Mouse (Mus musculus): ENCODE measurements around the gene Foxp4. TPM values are rescaled to one million over a fixed set of nuclear protein-coding genes. Genes with fewer than 3 reads are reported as not detected.

The Foxp4 gene
- total RNA-seq, 2 experiments from 2014 or later: 40.3 to 50.2 TPM

- no peak for DNase-seq (ENCODE audit: extremely low spot score in 1 of 2, low spot score in 1 of 2)
These were observed 13.6 kb upstream of the Foxp4 start for GRCm38 (mm10) chr17:47937926-47938600.

GRCm38 (mm10) chr17:47936591-47936990 is 12.1 kb upstream of the Foxp4 start:
- no peak for DNase-seq (ENCODE audit: extremely low spot score in 1 of 2, low spot score in 1 of 2)

DNA sequence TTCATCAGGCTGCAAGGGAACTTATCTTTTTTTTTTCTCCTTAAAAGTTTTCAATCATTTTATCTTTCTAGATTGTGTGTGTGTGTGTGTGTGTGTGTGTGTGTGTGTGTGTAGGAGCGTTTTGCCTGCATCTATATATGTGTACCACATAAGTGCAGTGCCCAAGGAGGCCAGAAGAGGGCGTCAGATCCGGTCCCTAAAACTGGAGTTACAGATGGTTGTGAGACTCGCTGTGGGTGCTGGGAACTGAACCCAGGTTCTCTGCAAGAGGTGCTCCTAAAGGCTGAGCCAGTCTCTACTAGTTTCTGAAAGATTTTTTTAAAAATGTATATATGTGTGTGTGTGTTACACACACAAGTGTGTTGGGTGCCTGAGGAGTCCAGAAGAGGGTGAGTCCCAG is 5.0 kb upstream of the Foxp4 start:
- no peak for DNase-seq (ENCODE audit: extremely low spot score in 1 of 2, low spot score in 1 of 2)

GRCm38 (mm10) chr17:47925988-47926387 is 1.5 kb upstream of the Foxp4 start:
- DNase-seq (ENCODE audit: extremely low spot score in 1 of 2, low spot score in 1 of 2): no peak

- DNase-seq (ENCODE audit: extremely low spot score in 1 of 2, low spot score in 1 of 2): no peak
These were observed 988 bp upstream of the Foxp4 start for GRCm38 (mm10) chr17:47925340-47925926.

- no peak for DNase-seq (ENCODE audit: extremely low spot score in 1 of 2, low spot score in 1 of 2)
These were observed 615 bp downstream of the Foxp4 start for GRCm38 (mm10) chr17:47923678-47924382.

DNA sequence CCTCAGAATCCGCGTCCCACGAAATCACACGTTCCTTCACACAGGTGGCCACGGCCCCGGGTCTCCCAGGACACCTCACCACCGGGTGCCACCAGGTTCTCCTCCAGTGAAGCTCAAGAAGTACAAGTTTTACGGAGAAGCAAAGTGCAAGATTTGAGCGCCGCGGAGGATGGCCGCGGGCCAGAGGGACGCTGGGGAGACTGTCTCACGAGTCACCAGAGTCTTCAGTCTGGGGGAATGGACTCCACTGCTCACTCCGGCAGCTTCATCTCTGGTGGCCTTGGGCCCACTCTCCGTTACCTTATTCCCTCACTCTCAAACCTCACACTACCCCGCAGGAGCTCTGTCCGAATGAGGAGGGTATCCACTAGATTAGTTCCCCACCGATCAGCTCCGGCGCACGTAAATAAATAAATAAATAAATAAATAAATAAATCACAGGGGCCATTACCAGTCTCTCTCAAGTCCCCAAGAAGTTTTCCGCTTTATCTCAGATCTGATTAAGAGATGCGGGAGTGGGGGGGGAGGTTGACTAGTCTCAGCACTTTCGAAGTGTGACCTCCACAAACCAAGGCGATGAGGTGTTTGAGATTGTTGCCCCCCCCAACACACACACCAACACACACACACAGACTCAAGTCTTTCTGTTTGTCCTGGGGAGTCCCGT is 1.3 kb downstream of the Foxp4 start:
- peak in 1 of 2 experiments; percentile 11 for DNase-seq (ENCODE audit: extremely low spot score in 1 of 2, low spot score in 1 of 2)

GRCm38 (mm10) chr17:47922579-47922978 is 1.9 kb downstream of the Foxp4 start:
- DNase-seq (ENCODE audit: extremely low spot score in 1 of 2, low spot score in 1 of 2): no peak

DNA sequence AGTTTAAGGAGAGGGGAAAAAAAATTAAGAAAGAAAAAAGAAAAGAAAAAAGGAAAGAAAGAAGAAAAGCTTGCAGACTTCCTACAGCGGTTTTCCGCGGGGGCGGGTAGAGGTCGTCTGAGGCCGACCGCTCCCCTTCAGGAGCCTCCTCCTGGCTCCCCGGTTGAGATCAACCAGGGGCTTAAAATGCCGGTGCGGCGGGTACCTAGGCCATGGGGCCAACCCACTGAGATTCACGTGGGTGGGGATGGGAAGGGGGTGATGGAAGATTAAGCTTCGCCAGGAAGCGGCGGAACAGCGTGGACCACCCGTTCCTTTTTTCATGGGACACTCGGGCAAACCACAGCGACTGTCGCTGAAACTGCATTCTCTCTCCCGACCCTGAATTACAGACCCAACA is 2.3 kb downstream of the Foxp4 start:
- no peak for DNase-seq (ENCODE audit: extremely low spot score in 1 of 2, low spot score in 1 of 2)

GRCm38 (mm10) chr17:47921136-47921665 is 3.2 kb downstream of the Foxp4 start:
- no peak for DNase-seq (ENCODE audit: extremely low spot score in 1 of 2, low spot score in 1 of 2)

DNA sequence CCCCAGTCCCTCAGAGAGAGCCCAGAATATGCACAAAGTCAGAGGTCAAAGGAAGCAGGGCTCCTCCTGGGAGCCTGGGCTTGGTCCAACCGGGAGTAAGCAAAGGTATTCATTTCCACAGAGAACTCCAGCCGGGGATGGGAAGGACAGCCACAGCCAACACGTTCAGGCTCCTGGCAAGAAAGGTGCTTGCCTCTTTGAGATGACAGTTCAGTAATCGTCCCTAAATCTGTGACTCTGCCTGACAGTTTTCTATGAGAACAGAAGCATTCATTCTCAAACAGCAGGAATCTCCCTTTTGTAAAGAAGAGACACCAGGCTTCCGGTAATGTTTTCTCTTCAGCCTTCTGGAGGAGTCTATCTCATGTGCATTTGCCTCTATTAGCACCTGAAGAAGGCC is 4.6 kb downstream of the Foxp4 start:
- no peak for DNase-seq (ENCODE audit: extremely low spot score in 1 of 2, low spot score in 1 of 2)

DNA sequence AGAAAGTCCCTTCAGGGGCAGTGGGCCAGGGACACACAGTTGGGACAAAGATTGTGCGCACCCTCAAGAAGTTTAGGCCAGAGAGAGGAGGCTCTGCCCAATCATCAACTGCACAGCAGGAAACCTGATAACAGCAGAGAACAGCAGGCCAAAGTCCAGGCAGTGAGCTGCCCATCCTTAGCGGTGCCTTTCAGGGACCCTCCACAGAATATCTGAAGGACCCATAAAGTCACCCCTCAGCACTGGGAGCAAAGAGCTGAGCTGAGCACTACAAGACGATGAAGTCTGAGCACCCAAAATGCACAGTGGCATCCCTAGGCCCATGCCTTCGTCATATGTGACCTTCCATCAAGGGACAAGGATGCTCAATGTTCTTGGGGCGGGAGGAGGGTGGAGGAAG is 6.5 kb downstream of the Foxp4 start:
- no peak for DNase-seq (ENCODE audit: extremely low spot score in 1 of 2, low spot score in 1 of 2)

- DNase-seq (ENCODE audit: extremely low spot score in 1 of 2, low spot score in 1 of 2): no peak
These were observed 7.2 kb downstream of the Foxp4 start for GRCm38 (mm10) chr17:47917212-47917611.

- no peak for DNase-seq (ENCODE audit: extremely low spot score in 1 of 2, low spot score in 1 of 2)
These were observed 9.7 kb downstream of the Foxp4 start for GRCm38 (mm10) chr17:47914676-47915219.

DNA sequence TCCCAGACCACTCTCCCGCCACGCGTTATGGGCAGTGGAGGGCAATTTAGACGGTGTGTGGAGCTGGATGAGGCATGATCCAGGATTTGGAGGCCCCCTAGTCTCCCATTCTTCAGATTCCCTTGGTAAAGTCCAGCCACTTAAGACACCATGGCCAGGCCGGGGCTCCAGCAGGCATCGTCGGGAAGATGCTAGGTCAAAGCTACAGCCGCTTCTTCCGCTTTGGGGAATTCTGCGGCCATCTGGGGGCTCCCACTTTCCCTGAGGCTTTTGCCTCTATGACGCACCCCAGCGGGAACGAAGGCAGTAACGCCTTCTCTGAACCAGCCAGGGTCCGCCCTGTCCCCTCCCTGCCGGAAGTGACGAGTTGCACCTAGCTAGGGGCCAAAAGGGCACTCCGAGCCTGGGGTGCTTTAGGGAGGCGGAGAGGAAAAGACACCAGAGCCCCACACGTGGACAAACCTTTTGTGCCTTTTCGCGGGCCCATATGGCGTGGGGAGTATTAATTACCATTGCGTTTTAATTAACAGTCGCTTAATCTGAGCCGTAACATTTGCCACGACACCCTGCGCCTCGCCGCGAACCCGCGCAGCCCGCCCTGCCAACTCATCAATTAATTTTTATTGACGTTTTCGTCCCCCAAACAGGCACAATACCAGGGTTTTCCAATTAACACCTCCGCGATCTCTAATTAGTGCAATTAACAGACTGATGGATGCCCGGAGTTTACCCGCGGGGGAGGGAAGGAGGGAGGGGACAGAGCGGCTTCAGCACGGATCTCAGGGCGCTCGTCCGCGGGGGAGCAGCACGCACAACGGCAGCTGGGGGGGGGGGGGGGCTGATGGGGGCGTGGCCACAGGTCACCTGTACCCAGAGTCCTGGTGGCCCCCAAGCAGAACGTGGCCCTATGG is 15.1 kb downstream of the Foxp4 start:
- peak; percentile 11 to 21 for DNase-seq (ENCODE audit: extremely low spot score in 1 of 2, low spot score in 1 of 2)

DNA sequence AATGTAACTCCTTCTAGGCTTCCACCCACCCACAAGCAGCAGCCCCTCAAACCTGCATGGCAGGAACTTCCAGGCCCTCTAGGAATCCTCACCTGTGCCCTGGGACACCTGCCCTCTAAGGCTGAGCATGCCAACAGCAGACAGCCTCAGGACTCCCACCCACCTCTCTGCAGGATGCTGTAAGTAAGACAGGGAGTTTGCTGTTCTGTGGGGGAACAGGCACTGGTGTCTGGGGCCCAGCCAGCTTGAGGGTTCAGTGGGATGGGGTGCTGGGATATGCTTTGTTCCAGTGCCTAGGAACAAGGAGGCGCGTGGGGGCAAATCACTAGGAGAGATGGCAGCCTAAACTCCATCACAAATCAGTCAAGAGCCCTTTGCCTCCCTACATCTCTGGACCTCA is 16.4 kb downstream of the Foxp4 start:
- DNase-seq (ENCODE audit: extremely low spot score in 1 of 2, low spot score in 1 of 2): no peak

GRCm38 (mm10) chr17:47907366-47907920 is 17.0 kb downstream of the Foxp4 start:
- no peak for DNase-seq (ENCODE audit: extremely low spot score in 1 of 2, low spot score in 1 of 2)

DNA sequence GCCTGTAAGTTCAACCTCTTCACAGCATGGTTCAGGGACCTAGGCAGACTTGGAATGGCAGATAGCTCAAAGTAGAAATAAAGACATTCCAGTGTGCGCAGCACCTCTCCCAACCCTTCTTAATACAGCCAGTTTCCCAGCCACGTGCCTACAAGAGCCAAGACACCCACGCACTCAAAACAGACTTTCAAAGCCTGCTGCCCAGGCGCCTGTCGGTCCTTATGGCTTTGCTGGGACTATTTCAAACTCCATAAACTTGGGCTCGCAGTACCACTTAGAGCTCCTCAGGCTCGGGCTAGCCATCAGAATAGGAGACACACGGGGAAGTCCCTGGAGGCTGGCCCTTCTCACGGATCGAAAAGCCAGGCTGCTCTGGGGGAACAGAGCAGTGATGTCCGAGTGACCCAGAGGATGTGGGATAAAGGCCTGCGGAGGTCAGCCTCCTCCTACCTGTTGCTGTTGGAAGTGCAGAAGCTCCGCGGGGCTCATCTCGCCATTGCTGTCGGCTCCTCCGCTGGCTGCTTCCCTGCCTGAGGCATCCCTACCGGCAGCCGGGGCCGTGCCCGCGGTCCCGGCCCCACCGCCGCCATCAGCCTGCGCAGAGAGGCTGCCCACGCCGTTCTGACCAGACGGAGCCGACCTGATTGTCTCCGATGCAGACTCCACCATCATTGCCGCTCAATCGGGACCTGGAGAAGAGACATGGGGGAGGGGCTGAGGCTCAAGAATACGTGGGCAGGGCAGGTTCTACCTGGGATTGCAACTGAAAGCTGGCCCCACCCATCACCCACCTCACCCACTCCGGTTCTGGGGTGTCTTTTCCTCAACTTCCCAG is 20.4 kb downstream of the Foxp4 start:
- no peak for DNase-seq (ENCODE audit: extremely low spot score in 1 of 2, low spot score in 1 of 2)

Data from layer of hippocampus, postnatal 25 days (tissue).